Mouse (Mus musculus) liver, postnatal 0 days (tissue): ENCODE results near the gene Use1. TPM values are rescaled to one million over a fixed set of nuclear protein-coding genes. Genes with fewer than 3 reads are reported as not detected.

Experiments used
- ATAC-seq: fragments of 200-750 bp; cut with Nextera tagmentation; 2 replicates; pipeline ENCODE4 v1.8.0; 2017; ENCODE audit warnings: mild to moderate bottlenecking, moderate library complexity
- DNase-seq: peaks from one replicate; pipeline ENCODE4 v3.0.0-alpha.2; 2016
- H3K27ac ChIP-seq: fragments of 300-500 bp; sonication (generic); 2 replicates; pipeline ENCODE4 v1.5.1; 2014; ENCODE audit warnings: antibody characterized with exemption, moderate library complexity, mild to moderate bottlenecking, low read depth
- H3K27me3 ChIP-seq: fragments of 300-500 bp; sonication (generic); 2 replicates; pipeline ENCODE4 v1.6.1; 2014; ENCODE audit warnings: low read length, control low read depth, mixed read lengths; ENCODE audit not compliant: insufficient read depth
- H3K36me3 ChIP-seq: fragments of 300-500 bp; sonication (generic); replicated peaks from 2 replicates; pipeline ENCODE4 v1.6.1; 2014; ENCODE audit warnings: mild to moderate bottlenecking, control low read depth, low read length, moderate library complexity, mixed read lengths; ENCODE audit not compliant: insufficient read depth
- H3K4me1 ChIP-seq: fragments of 300-500 bp; sonication (generic); 2 replicates; pipeline ENCODE4 v1.6.1; 2014; ENCODE audit warnings: antibody characterized with exemption, mild to moderate bottlenecking, control low read depth; ENCODE audit not compliant: insufficient read depth
- H3K4me2 ChIP-seq: fragments of 300-500 bp; sonication (generic); 2 replicates; pipeline ENCODE4 v1.6.1; 2014; ENCODE audit warnings: low read depth, mild to moderate bottlenecking, low read length, moderate library complexity, mixed read lengths
- H3K4me3 ChIP-seq: fragments of 300-500 bp; sonication (generic); 2 replicates; pipeline ENCODE4 v1.5.1; 2014; ENCODE audit warnings: low read depth, low read length
- H3K9ac ChIP-seq: fragments of 300-500 bp; sonication (generic); replicated peaks from 2 replicates; pipeline ENCODE4 v1.6.1; 2014; ENCODE audit warnings: mild to moderate bottlenecking, moderate library complexity
- H3K9me3 ChIP-seq: fragments of 300-500 bp; sonication (generic); 2 replicates; pipeline ENCODE4 v1.6.1; 2016; ENCODE audit warnings: mild to moderate bottlenecking, control low read depth, low read length, mixed read lengths
- CTCF ChIP-seq: sonication (generic); IDR thresholded peaks from 2 replicates; pipeline ENCODE4 v1.5.1; 2016; ENCODE audit warnings: antibody characterized with exemption, low read depth
- EP300 ChIP-seq: IDR thresholded peaks from 2 replicates; pipeline ENCODE4 v1.6.1; 2016; ENCODE audit warnings: antibody characterized with exemption, low read depth, mild to moderate bottlenecking
- WGBS: fragments of 180-500 bp; shearing (Covaris S2); extraction: QIAGEN DNeasy Blood & Tissue Kit; methylation state at CpG from one replicate; pipeline ENCODE4 v1.1.7; 2014; ENCODE audit not compliant: insufficient replicate concordance; 5-methylcytosine and 5-hydroxymethylcytosine counted together
- polyA plus RNA-seq: library from polyadenylated mRNA; unstranded; fragments of >200 nt; fragmentation: Nextera tagmentation; extraction: Ambion mirVana; gene quantifications from 2 replicates; pipeline ENCODE4 v1.2.1, GENCODE M21; 2015

Gene Use1
- polyA plus RNA-seq, 1 experiment from 2014 or later = 62.8 TPM

DNA sequence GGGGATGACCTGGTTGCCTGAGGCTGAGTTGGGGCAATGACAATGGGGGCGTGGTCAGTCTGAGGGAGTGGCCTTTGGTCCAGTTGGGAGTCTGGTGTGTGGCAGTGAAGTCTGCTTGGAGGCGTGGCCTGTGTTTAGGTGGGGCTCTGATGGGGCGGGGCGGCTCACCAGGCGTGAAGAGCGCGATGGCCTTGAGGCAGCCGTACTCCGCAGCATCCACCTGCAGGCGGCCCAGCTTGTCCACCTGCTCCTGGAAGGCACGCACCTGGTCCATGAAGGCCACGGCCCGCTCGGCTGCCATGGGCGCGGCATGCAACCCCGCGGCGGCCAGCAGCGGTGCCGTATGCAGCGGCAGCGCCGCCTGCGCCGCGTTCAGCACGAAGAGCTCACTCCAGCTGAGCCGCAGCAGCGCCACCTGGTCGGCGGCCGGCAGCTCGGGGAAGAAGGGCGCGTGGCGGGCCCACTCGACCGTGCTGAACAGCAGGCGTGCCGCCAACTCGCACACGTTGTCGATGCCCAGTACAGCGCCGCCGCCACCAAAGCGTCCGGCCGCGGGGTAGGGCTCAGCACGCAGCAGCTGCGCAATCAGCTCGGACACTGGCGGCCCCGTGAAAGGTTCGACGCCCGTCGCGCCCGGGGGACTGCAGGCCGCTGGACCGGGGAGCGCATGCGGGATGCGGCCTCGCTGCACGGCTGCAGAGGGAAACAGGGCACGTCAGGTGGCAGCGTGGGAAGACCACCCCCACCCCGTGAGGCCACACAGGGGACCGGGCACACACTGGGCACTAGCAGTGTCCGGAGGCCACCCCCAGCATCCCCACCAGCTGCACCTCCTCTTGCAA lies 9.2 kb downstream of the Use1 start:
- 26% methylated on average over 61 of the region's 74 CpGs for WGBS
- H3K9ac ChIP-seq = 0 out of 2 replicates have a peak overlapping the region, but pooled peaks have one; percentile 21
- TF ChIP-seq EP300 (no peak), CTCF (0 out of 2 replicates have a peak, but pooled peaks have one; percentile 21)
- peaks cover 30% of the 10 kb centered on the region for H3K36me3 ChIP-seq
- peaks cover 9% of the 10 kb centered on the region for H3K27me3 ChIP-seq
- H3K4me3 ChIP-seq = peak overlapping the region; percentile 15
- H3K4me1 ChIP-seq = peaks cover 28% of the 10 kb centered on the region
- peak overlapping the region; percentile 65 for H3K4me2 ChIP-seq
- peak; percentile 88 for DNase-seq
- no peak overlapping the region for H3K27ac ChIP-seq
- ATAC-seq = peak; percentile 43
- no peaks in the 10 kb centered on the region for H3K9me3 ChIP-seq

DNA sequence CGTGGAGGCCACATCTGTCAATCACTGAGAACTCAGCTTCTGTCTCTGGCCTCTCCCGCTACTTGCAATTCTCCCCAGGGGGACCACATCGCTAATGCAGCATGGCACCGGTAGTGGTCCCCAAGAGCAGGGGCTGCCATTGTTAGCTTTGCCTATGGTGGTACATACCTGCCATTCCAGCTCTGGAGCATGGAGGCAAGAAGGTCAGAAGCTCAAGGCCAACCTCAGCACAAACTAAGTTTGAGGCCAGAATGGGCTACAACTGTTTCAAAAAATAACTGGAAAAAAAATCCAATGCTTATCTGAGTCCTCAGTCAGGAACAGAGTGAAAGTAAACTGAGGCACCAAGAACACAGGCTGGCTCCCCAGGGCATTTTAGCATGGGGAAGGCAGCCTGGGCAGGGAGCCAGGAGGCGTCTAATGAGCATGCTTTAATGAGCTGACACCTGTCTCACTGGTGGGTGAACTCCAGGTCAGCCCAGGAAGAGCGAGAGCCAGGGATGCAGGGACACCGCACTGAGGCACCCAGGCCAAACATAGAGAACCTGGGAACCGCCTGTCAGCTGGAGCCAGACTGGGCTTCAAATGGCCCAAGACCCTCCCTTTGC lies 9.9 kb downstream of the Use1 start:
- DNase-seq (no peak), ATAC-seq (no peak)
- H3K36me3 ChIP-seq = peaks cover 30% of the 10 kb centered on the region
- H3K9ac ChIP-seq = no peak overlapping the region
- H3K4me3 ChIP-seq = no peak overlapping the region
- H3K4me1 ChIP-seq = peaks cover 28% of the 10 kb centered on the region
- H3K27ac ChIP-seq = no peak overlapping the region
- WGBS = 65% methylated on average over 8 of the region's 8 CpGs
- H3K9me3 ChIP-seq = no peaks in the 10 kb centered on the region
- peaks cover 16% of the 10 kb centered on the region for H3K27me3 ChIP-seq
- TF ChIP-seq CTCF (no peak), EP300 (no peak)
- H3K4me2 ChIP-seq = peak overlapping the region; percentile 65; the same call in 1 of the 2 replicates

DNA sequence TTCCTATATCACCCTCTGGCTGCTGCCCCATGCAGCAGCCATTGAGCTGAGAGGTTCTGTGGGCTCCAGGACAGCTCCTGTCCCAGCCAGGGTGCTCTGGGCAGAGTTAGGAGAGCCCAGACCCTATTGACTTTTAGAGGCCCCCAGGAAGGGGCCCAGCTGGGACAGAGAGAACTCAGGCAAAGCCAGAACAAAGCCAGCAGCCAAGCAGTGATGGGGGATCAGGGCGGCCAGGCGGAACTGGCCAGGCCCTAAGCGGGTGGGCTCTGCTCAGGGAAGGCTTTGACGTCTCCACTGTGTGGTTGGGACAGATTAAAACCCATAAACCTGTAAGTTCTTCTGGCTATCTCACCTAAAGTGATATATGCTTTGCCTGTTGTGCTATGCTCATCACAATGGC lies 12.4 kb downstream of the Use1 start:
- Histone ChIP-seq H3K9ac (no peak overlapping the region), H3K4me3 (no peak overlapping the region), H3K36me3 (peaks cover 17% of the 10 kb centered on the region; the same call in 1 of the 2 replicates), H3K4me1 (peaks cover 39% of the 10 kb centered on the region), H3K4me2 (peak overlapping the region; percentile 92), H3K27ac (0 out of 2 replicates have a peak overlapping the region, but pooled peaks have one; percentile 22), H3K9me3 (no peaks in the 10 kb centered on the region), H3K27me3 (peaks cover 16% of the 10 kb centered on the region)
- WGBS = 63% methylated on average over 4 of the region's 4 CpGs
- no peak for DNase-seq
- no peak for ATAC-seq
- TF ChIP-seq CTCF = no peak

DNA sequence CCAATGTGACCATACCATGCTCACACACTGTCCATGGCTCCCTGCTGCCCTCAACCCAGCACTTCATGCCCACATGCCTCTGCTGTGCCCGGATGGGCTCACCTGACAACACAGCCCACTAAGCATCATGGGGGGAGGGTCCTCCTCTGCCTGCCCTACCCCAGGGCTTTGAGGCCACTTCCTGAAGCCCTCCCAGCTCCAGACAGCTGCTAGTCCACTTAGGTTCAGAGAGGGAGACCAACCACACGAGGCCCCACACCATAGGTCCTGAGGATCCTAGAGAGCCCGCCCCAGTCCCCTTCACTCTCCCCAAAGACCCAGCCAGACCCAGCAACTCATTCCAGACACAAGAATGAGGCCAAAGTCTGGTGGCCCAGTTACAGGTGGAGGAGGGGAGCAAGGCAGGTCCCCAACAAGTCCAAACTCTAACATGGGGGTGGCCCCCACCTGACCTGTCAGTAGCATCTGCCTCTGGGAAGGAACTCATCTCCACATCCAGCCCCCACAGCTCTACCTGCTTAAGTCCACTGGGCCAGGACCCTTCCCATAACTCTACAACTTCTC lies 12.9 kb downstream of the Use1 start:
- TF ChIP-seq EP300 = no peak
- no peak for TF ChIP-seq CTCF
- ATAC-seq (no peak), DNase-seq (no peak)
- Histone ChIP-seq H3K27ac (peak overlapping the region; percentile 96), H3K4me2 (peak overlapping the region; percentile 92), H3K36me3 (peaks cover 11% of the 10 kb centered on the region; the same call in 1 of the 2 replicates), H3K9me3 (no peaks in the 10 kb centered on the region), H3K4me3 (peak overlapping the region; percentile 70), H3K9ac (peak overlapping the region; percentile 78), H3K27me3 (peaks cover 16% of the 10 kb centered on the region), H3K4me1 (peaks cover 40% of the 10 kb centered on the region)
- 52% methylated on average over 3 of the region's 3 CpGs for WGBS

DNA sequence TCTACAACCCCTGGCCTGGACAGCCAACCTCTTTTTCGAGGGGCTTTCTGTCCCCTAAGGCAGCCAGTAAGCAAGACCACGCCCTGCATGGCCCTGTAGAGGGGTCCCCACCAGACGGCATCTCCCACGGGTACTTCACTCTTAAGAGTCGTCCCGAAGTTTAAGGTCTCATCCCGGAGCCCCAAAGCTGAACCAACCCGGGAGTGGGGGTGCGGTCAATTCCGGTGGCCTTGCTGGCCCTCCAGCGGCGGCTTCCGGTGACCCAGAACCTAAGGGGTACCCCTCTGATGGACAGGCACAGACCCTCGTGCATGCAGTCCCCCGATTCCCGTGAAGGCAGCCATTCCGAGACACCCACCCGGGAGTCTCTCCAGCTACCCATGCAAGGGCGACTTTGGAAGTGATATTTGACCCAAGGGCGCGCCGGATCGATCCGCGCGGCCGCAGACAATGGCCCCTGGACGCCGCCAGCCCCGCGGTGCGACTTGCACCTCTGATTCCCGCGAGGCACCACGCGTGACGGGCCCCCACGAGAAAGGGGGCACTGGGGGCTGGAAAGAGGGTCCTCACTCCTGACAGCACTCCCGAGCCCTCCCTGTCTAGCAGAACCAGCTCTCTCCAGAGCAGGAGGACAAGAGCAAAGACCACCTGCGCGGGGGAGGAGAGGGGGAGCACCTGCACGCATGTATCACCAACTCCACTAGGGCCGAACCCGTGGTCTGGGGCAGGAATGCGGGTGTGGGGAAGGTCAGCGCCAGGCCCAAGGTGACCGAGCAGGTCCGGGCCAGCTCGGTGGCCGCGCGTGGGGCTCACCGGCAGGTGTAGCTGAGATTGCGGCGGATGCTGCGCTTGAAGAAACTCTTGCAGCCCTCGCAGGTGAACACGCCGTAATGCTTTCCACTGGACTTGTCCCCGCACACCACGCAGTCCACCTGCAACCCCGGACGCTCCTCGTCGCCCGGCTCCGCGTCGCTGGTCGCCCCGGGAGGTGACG lies 13.8 kb downstream of the Use1 start:
- H3K4me1 ChIP-seq = peaks cover 38% of the 10 kb centered on the region
- peaks cover 16% of the 10 kb centered on the region for H3K27me3 ChIP-seq
- H3K4me2 ChIP-seq = peak overlapping the region; percentile 92
- TF ChIP-seq CTCF (no peak), EP300 (no peak)
- no peak for ATAC-seq
- H3K4me3 ChIP-seq = peak overlapping the region; percentile 70
- H3K9ac ChIP-seq = peak overlapping the region; percentile 78
- H3K36me3 ChIP-seq = peaks cover 8% of the 10 kb centered on the region; the same call in 1 of the 2 replicates
- DNase-seq = peak; percentile 53
- 5% methylated on average over 70 of the region's 72 CpGs for WGBS
- H3K9me3 ChIP-seq = no peaks in the 10 kb centered on the region
- H3K27ac ChIP-seq = peak overlapping the region; percentile 96
